Mouse (Mus musculus) myocyte (in vitro differentiated cells): ENCODE results near the gene BC048562. TPM values are rescaled to one million over a fixed set of nuclear protein-coding genes. Genes with fewer than 3 reads are reported as not detected.

Source experiments
- H3K27me3 ChIP-seq: one replicate; pipeline ENCODE4 v1.6.1; 2011; ENCODE audit not compliant: control insufficient read depth, insufficient read depth, insufficient read length
- H3K36me3 ChIP-seq: one replicate; pipeline ENCODE4 v1.6.1; 2011; ENCODE audit not compliant: control insufficient read depth, insufficient read depth
- H3K4me2 ChIP-seq: one replicate; pipeline ENCODE4 v1.6.1; 2011; ENCODE audit warnings: low read depth, control low read depth
- H3K4me3 ChIP-seq: one replicate; pipeline ENCODE4 v1.5.1; 2011; ENCODE audit warnings: mild to moderate bottlenecking, control low read depth, moderate library complexity
- H3K79me2 ChIP-seq: one replicate; pipeline ENCODE4 v1.6.1; 2011; ENCODE audit not compliant: control insufficient read depth, insufficient read depth
- H3ac ChIP-seq: one replicate; pipeline ENCODE4 v1.6.1; 2011; ENCODE audit not compliant: control insufficient read depth, insufficient read length
- CEBPB ChIP-seq: IDR thresholded peaks from 2 replicates; pipeline ENCODE4 v1.6.1; 2011; ENCODE audit warnings: mild to moderate bottlenecking, moderate library complexity; ENCODE audit not compliant: poor library complexity, insufficient read depth, severe bottlenecking
- E2F4 ChIP-seq: IDR thresholded peaks from one replicate; pipeline ENCODE4 v1.6.1; 2011; ENCODE audit warnings: mild to moderate bottlenecking, control low read depth, moderate library complexity; ENCODE audit not compliant: insufficient read depth
- MAX ChIP-seq: IDR thresholded peaks from one replicate; pipeline ENCODE4 v1.6.1; 2011; ENCODE audit warnings: low read depth, mild to moderate bottlenecking, control low read depth
- MYOD1 ChIP-seq, 3 experiments: IDR thresholded peaks; one replicate each; pipeline ENCODE4 v1.6.1; 2011; ENCODE audit warnings: control low read depth in 2 of 3, low read depth in 2 of 3, mild to moderate bottlenecking in 2 of 3, moderate library complexity in 1 of 3; ENCODE audit not compliant: insufficient read length in 2 of 3, control insufficient read depth in 1 of 3
- MYOG ChIP-seq, 3 experiments: IDR thresholded peaks; one replicate each; pipeline ENCODE4 v1.6.1; 2011; ENCODE audit warnings: control low read depth in 2 of 3, low read depth in 2 of 3, mild to moderate bottlenecking in 2 of 3; ENCODE audit not compliant: insufficient read length in 2 of 3, control insufficient read depth in 1 of 3, insufficient read depth in 1 of 3
- POLR2A ChIP-seq: IDR thresholded peaks from one replicate; pipeline ENCODE4 v1.6.1; 2011; ENCODE audit warnings: low read depth, mild to moderate bottlenecking, control low read depth, moderate library complexity; ENCODE audit not compliant: insufficient read length
- POLR2AphosphoS2 ChIP-seq: IDR thresholded peaks from one replicate; pipeline ENCODE4 v1.6.1; 2011; ENCODE audit warnings: low read depth, control low read depth; ENCODE audit not compliant: insufficient read length
- REST ChIP-seq: IDR thresholded peaks from one replicate; pipeline ENCODE4 v1.6.1; 2011; ENCODE audit warnings: mild to moderate bottlenecking, control low read depth, moderate library complexity; ENCODE audit not compliant: insufficient read depth, insufficient read length
- SRF ChIP-seq: IDR thresholded peaks from one replicate; pipeline ENCODE4 v1.6.1; 2011; ENCODE audit warnings: low read depth; ENCODE audit not compliant: control insufficient read depth, insufficient read length
- TCF12 ChIP-seq: IDR thresholded peaks from one replicate; pipeline ENCODE4 v1.6.1; 2011; ENCODE audit warnings: mild to moderate bottlenecking, control low read depth; ENCODE audit not compliant: poor library complexity, insufficient read depth, severe bottlenecking
- TCF3 ChIP-seq: IDR thresholded peaks from one replicate; pipeline ENCODE4 v1.6.1; 2011; ENCODE audit warnings: low read depth, control low read depth; ENCODE audit not compliant: insufficient read length
- USF1 ChIP-seq: IDR thresholded peaks from one replicate; pipeline ENCODE4 v1.6.1; 2011; ENCODE audit warnings: low read depth, mild to moderate bottlenecking, control low read depth, moderate library complexity
- polyA plus RNA-seq: library from polyadenylated mRNA; unstranded; fragments of >200 nt; fragmentation: generic; extraction: Trizol; gene quantifications from one replicate; pipeline ENCODE4 v1.2.1, GENCODE M21; 2012; ENCODE audit warnings: missing spikeins

BC048562 gene
- polyA plus RNA-seq, 1 experiment = not detected

- H3K79me2 ChIP-seq = peaks cover 22% of the 10 kb centered on the region
- H3K36me3 ChIP-seq = peaks cover 13% of the 10 kb centered on the region
- no peak overlapping the region for H3K4me3 ChIP-seq
- H3K4me2 ChIP-seq = no peak overlapping the region
- no peak for TF ChIP-seq MAX
- no peak for TF ChIP-seq MYOD1 (IDR thresholded peaks at IDR 0.05; ENCODE audit: control insufficient read depth in 1 of 3, insufficient read length in 2 of 3, low read depth in 2 of 3)
- H3K27me3 ChIP-seq = no peaks in the 10 kb centered on the region
- no peak overlapping the region for H3ac ChIP-seq
Measured at GRCm38 (mm10) chr9:108483051-108483790, 46.9 kb downstream of the BC048562 start.

- Histone ChIP-seq H3K4me2 (no peak overlapping the region), H3K36me3 (peaks cover 13% of the 10 kb centered on the region), H3K4me3 (no peak overlapping the region), H3K27me3 (no peaks in the 10 kb centered on the region), H3ac (no peak overlapping the region), H3K79me2 (peaks cover 22% of the 10 kb centered on the region)
- no peak for TF ChIP-seq REST
- TF ChIP-seq TCF3 = no peak
- TF ChIP-seq SRF = no peak
- no peak for TF ChIP-seq USF1
- TF ChIP-seq POLR2AphosphoS2 = no peak
- TF ChIP-seq CEBPB = no peak
- no peak for TF ChIP-seq TCF12
- no peak for TF ChIP-seq MAX
- no peak for TF ChIP-seq MYOD1 (IDR thresholded peaks at IDR 0.05; ENCODE audit: control insufficient read depth in 1 of 3, insufficient read length in 2 of 3, low read depth in 2 of 3)
- no peak for TF ChIP-seq MYOG (IDR thresholded peaks at IDR 0.05; ENCODE audit: control insufficient read depth in 1 of 3, insufficient read depth in 1 of 3, insufficient read length in 2 of 3, low read depth in 2 of 3)
- TF ChIP-seq E2F4 = no peak
- no peak for TF ChIP-seq POLR2A
Measured at GRCm38 (mm10) chr9:108484021-108484420, 47.7 kb downstream of the BC048562 start.

- Histone ChIP-seq H3K4me2 (no peak overlapping the region), H3K27me3 (no peaks in the 10 kb centered on the region), H3K36me3 (peaks cover 13% of the 10 kb centered on the region), H3ac (no peak overlapping the region), H3K4me3 (no peak overlapping the region), H3K79me2 (peaks cover 12% of the 10 kb centered on the region)
- no peak for TF ChIP-seq SRF
- no peak for TF ChIP-seq POLR2A
- no peak for TF ChIP-seq CEBPB
- TF ChIP-seq MYOD1 (IDR thresholded peaks at IDR 0.05; ENCODE audit: control insufficient read depth in 1 of 3, insufficient read length in 2 of 3, low read depth in 2 of 3) = no peak
Measured at GRCm38 (mm10) chr9:108485301-108485875, 49.1 kb downstream of the BC048562 start.

- Histone ChIP-seq H3K79me2 (peaks cover 11% of the 10 kb centered on the region), H3K4me3 (no peak overlapping the region), H3K36me3 (peaks cover 13% of the 10 kb centered on the region), H3K4me2 (no peak overlapping the region), H3ac (no peak overlapping the region), H3K27me3 (no peaks in the 10 kb centered on the region)
- TF ChIP-seq MYOD1 (IDR thresholded peaks at IDR 0.05; ENCODE audit: control insufficient read depth in 1 of 3, insufficient read length in 2 of 3, low read depth in 2 of 3) (no peak), SRF (no peak), REST (no peak), TCF12 (no peak), POLR2A (no peak), MYOG (IDR thresholded peaks at IDR 0.05; ENCODE audit: control insufficient read depth in 1 of 3, insufficient read depth in 1 of 3, insufficient read length in 2 of 3, low read depth in 2 of 3) (no peak), MAX (no peak), CEBPB (no peak), POLR2AphosphoS2 (no peak), E2F4 (no peak), USF1 (no peak), TCF3 (no peak)
Measured at GRCm38 (mm10) chr9:108486973-108487530, 50.8 kb downstream of the BC048562 start.

DNA sequence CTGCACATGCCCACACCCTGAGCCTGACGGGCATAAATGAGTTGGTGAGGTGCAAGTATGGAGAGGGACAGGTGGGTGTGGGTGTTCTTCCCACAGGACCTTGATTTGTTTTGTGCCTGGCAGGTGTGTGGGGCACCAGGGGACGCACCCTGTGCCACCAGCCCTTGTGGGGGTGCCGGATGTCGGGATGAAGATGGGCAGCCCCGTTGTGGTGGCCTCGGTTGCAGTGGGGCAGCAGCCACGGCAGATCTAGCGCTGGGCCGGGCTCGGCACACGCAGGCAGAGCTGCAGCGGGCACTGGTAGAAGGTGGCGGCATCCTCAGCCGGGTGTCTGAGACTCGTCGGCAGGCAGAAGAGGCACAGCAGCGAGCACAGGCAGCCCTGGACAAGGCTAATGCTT is 52.1 kb downstream of the BC048562 start:
- Histone ChIP-seq H3K4me2 (no peak overlapping the region), H3ac (no peak overlapping the region), H3K36me3 (peaks cover 21% of the 10 kb centered on the region), H3K79me2 (peaks cover 22% of the 10 kb centered on the region), H3K4me3 (no peak overlapping the region), H3K27me3 (no peaks in the 10 kb centered on the region)
- TF ChIP-seq MAX (no peak), CEBPB (no peak), MYOG (IDR thresholded peaks at IDR 0.05; ENCODE audit: control insufficient read depth in 1 of 3, insufficient read depth in 1 of 3, insufficient read length in 2 of 3, low read depth in 2 of 3) (no peak), SRF (no peak), TCF3 (no peak), USF1 (no peak), REST (no peak), POLR2AphosphoS2 (no peak)
